Mouse (Mus musculus): Measurements from ENCODE around the gene Grik5. TPM values are rescaled to one million over a fixed set of nuclear protein-coding genes. Genes with fewer than 3 reads are reported as not detected.

Gene Grik5
- total RNA-seq, 2 experiments from 2014 or later, result 236 to 252 TPM

Small RNA genes lying within 50 kb of the gene (microRNA-seq; reads per million reads assigned to microRNA genes)
- gene Mir6537 (0 to 0.22 reads per million in 2 experiments), gene Mir7046 (3.3 to 7.3 reads per million in 2 experiments), gene Mir7047 (13.0 to 23.7 reads per million in 2 experiments)

Other genes starting within 250 kb of the Grik5 start
- gene Gm9844, start 210.1 kb downstream of the Grik5 start, total RNA-seq (2021), result 1 to 10 TPM; 1.8 to 7.7 TPM
- gene Lypd4, start 202.4 kb downstream of the Grik5 start, total RNA-seq (2021), result not detected
- gene Dmrtc2, start 202.3 kb downstream of the Grik5 start, total RNA-seq (2021), result under 1 TPM in 1 of 2 experiments, not detected in 1; 0.27 TPM
- 100 to 1,000 TPM; 563 to 573 TPM for gene Rps19, start 188.0 kb downstream of the Grik5 start, total RNA-seq (2021)
- not detected for gene Cd79a, start 175.0 kb downstream of the Grik5 start, total RNA-seq (2021)
- gene Arhgef1, start 169.4 kb downstream of the Grik5 start, total RNA-seq (2021), result 10 to 100 TPM; 83.0 to 97.9 TPM
- not detected for gene Gm4881, start 127.9 kb downstream of the Grik5 start, total RNA-seq (2021)
- gene Rabac1, start 99.6 kb downstream of the Grik5 start, total RNA-seq (2021), result 100 to 1,000 TPM; 247 to 271 TPM
- gene Atp1a3, start 66.4 kb downstream of the Grik5 start, total RNA-seq (2021), result 1,000 to 10,000 TPM; 1,908 to 2,310 TPM
- gene Zfp574, start 221 bp upstream of the Grik5 start, total RNA-seq (2021), result 10 to 100 TPM; 21.4 to 23.2 TPM
- gene Pou2f2, start 107.4 kb upstream of the Grik5 start, total RNA-seq (2021), result 10 to 100 TPM; 10.1 to 11.3 TPM
- gene Dedd2, start 148.3 kb upstream of the Grik5 start, total RNA-seq (2021), result 10 to 100 TPM; 22.2 to 26.3 TPM
- 1 to 10 TPM; 7.2 to 8.4 TPM for gene Zfp526, start 149.1 kb upstream of the Grik5 start, total RNA-seq (2021)
- 100 to 1,000 TPM; 162 to 187 TPM for gene Gsk3a, start 165.5 kb upstream of the Grik5 start, total RNA-seq (2021)
- 10 to 100 TPM; 38.1 to 39.5 TPM for gene Erf, start 178.4 kb upstream of the Grik5 start, total RNA-seq (2021)
- gene Cic, start 195.4 kb upstream of the Grik5 start, total RNA-seq (2021), result 100 to 1,000 TPM; 234 to 267 TPM
- 10 to 100 TPM; 63.0 to 67.6 TPM for gene Pafah1b3, start 225.6 kb upstream of the Grik5 start, total RNA-seq (2021)
- gene Prr19, start 229.1 kb upstream of the Grik5 start, total RNA-seq (2021), result under 1 TPM; 0.27 to 0.30 TPM
- gene Tmem145, start 233.8 kb upstream of the Grik5 start, total RNA-seq (2021), result 10 to 100 TPM; 66.4 to 70.3 TPM
- gene Megf8, start 244.8 kb upstream of the Grik5 start, total RNA-seq (2021), result 10 to 100 TPM; 79.7 to 87.1 TPM

All from layer of hippocampus, postnatal 10 days (tissue).